Mouse (Mus musculus): ENCODE measurements around the gene Hrh2. TPM values are rescaled to one million over a fixed set of nuclear protein-coding genes. Genes with fewer than 3 reads are reported as not detected.
A peak's percentile ranks its signal among the peaks of the same experiment; 100 is the strongest.

Hrh2 gene
- polyA plus RNA-seq, 1 experiment from 2014 or later = 0.45 TPM

DNA sequence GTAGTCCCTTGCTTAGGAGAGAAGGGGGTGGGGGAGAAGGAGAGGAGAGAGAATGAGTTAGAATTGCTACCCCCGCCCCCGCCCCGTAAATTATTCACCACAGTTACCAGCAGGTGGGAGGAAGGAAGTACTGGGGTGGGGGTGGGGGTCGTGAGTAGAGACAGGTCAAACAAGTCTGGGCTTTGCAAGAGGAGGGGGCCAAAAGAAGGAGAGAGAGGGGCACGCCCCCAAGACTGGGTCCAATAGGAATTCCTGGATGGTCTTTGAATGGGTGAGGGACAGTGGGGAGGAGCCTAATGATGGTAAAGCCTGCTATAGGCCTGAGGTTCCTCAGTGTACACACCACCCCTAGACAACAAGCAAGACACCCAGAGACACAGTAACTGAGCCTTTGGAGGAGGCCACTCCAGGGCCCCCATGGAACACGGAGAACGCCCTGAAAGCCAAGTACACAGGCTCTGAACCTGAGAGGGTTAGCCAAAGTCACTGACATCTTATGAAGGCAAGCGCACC, 66.4 kb downstream of the Hrh2 start:
- Histone ChIP-seq H3K4me3 (no peak overlapping the region), H3K27ac (peak overlapping the region; percentile 31; the same call in 1 of the 2 replicates), H3K9ac (no peak overlapping the region; the same call in 1 of the 2 replicates), H3K4me1 (replicated peaks) (peaks cover 23% of the 10 kb centered on the region), H3K4me2 (no peak overlapping the region), H3K36me3 (no peaks in the 10 kb centered on the region), H3K27me3 (peaks cover 27% of the 10 kb centered on the region), H3K9me3 (no peaks in the 10 kb centered on the region)
- ATAC-seq (ENCODE audit: low FRiP score) = no peak
- WGBS = 39% methylated on average over 8 of the region's 8 CpGs

DNA sequence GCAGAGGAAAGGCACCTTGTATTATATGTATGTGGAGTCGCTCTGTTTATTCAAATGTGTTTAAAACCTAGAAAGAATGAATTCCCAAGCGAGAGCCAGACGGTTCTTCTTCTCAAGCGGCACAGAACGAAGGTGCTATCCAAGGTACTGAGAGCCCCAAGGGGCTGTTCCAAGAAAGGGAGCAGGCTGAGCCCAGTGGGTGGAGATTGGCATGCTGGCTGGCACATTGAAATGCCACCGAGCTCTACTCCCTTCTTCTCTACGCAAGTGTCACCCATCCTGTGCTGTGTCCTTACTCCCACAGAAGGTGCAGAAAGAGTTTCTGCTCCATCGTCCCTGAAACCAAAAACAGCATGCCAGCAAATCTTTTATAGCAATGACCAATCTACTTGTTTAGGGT, 68.4 kb downstream of the Hrh2 start:
- Histone ChIP-seq H3K4me3 (no peak overlapping the region), H3K4me2 (no peak overlapping the region), H3K27ac (no peak overlapping the region), H3K9ac (no peak overlapping the region), H3K36me3 (no peaks in the 10 kb centered on the region), H3K9me3 (no peaks in the 10 kb centered on the region), H3K27me3 (peaks cover 20% of the 10 kb centered on the region), H3K4me1 (replicated peaks) (peaks cover 29% of the 10 kb centered on the region)
- no peak for ATAC-seq (ENCODE audit: low FRiP score)
- WGBS = 31% methylated on average over 8 of the region's 8 CpGs

DNA sequence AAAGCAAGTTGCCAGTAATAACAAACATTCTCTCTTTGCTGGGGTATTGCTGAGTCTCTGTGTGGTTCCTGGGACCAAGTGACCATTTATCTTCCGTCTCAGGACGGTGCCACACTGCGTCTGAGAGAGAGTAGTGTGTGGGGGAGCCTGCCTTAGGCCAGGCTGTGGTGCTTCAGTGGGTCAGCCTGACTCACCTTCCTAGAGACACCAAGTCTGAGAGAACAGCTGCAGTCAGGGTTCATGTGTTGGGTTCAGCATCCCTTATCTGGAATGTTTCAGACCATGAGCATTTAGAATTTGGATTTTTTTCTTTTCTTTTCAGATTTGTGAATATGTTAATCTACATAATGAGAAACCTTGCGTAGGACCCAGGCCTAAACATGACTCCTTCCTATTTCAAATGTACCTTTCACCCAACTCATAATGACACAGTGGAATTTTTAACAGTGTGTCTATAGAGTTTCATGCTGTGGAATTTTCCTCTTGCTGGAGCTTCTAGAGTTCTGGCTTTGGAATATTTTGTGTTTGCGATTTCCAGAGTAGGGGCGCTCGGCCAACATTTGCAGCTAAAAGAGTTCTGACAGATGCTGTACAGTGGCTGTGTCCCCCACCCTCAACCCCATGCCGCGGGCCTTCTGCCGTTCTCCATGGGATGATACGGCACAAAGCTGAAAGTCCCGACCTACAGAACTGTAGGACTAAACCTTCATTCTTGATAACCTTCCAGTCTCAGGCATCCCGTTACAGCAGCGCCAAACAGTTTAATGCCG, 71.0 kb downstream of the Hrh2 start:
- Histone ChIP-seq H3K9ac (no peak overlapping the region), H3K27ac (0 out of 2 replicates have a peak overlapping the region, but pooled peaks have one; percentile 9), H3K36me3 (no peaks in the 10 kb centered on the region), H3K4me1 (replicated peaks) (peaks cover 29% of the 10 kb centered on the region), H3K27me3 (0 out of 2 replicates have a peak, but pooled peaks cover 5% of the 10 kb centered on the region), H3K4me2 (no peak overlapping the region), H3K4me3 (no peak overlapping the region), H3K9me3 (no peaks in the 10 kb centered on the region)
- WGBS = 90% methylated on average over 15 of the region's 15 CpGs
- no peak for ATAC-seq (ENCODE audit: low FRiP score)

DNA sequence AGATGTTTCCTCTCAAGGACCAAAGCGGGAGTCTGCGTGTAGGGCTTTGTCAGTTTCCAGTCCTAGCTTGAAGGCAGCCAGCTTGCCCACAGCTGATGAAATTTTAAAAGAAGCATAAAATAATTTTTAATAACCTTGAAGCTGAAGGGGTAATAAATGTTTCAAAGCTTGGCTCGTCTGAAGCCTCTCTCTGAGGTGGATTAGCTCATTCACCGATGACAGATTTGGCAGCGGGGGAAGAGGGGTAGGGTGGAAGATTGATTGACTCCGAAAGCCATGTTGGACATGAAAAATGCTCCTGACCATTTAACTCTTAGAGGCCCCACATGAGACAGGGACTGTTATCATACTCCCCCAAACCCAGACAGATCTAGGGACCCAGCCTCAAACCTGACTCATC, 71.7 kb downstream of the Hrh2 start:
- H3K27ac ChIP-seq = peak overlapping the region; percentile 40; the same call in 1 of the 2 replicates
- ATAC-seq (ENCODE audit: low FRiP score) = peak; percentile 41; the same call in 1 of the 2 replicates
- H3K4me1 ChIP-seq (replicated peaks) = peaks cover 24% of the 10 kb centered on the region
- WGBS = 69% methylated on average over 6 of the region's 6 CpGs
- H3K9me3 ChIP-seq = no peaks in the 10 kb centered on the region
- H3K4me2 ChIP-seq = no peak overlapping the region
- no peaks in the 10 kb centered on the region for H3K36me3 ChIP-seq
- H3K9ac ChIP-seq = no peak overlapping the region
- H3K27me3 ChIP-seq = 0 out of 2 replicates have a peak, but pooled peaks cover 4% of the 10 kb centered on the region
- no peak overlapping the region for H3K4me3 ChIP-seq

DNA sequence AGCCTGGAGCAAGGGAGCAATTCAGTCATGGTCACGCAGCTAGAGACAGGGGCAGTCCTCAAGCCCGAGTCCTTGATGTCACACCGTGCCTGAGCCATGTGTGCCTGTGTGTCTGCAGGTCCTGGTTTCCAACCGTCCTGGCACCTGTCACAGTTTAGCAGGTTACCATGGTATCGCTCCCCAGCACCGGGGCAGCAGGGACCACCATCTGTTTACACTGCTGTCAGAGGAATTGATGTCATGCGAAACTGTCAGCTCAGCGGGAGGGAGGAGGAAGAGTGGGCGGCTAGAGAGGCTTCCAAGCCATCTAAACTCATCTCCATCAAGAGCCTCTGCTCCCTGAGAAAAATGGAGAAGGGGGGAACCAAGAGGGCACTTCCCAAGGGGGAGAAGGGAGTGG, 74.5 kb downstream of the Hrh2 start:
- ATAC-seq (ENCODE audit: low FRiP score) = peak; percentile 49
- peak overlapping the region; percentile 71 for H3K27ac ChIP-seq

DNA sequence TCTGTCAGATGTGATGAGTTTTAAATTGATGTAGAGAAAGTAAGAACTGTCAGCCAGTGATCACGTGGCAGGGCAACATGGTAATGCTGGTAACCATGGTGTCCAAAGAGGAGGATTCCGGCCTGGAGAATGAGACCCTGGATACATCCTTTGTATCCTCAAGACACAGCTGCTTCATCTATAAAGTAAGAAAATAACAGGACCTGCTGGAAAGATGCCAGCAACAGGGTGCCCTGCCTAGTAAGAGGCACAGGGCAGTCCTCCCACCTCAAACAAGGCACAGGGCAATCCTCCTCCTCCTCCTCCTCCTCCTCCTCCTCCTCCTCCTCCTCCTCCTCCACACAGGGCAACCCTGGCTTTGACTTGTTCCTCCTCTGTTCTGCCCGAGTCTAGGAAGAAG, 77.2 kb downstream of the Hrh2 start:
- Histone ChIP-seq H3K4me3 (no peak overlapping the region), H3K4me2 (no peak overlapping the region), H3K36me3 (no peaks in the 10 kb centered on the region), H3K27ac (no peak overlapping the region), H3K4me1 (replicated peaks) (peaks cover 24% of the 10 kb centered on the region), H3K27me3 (no peaks in the 10 kb centered on the region), H3K9ac (no peak overlapping the region), H3K9me3 (no peaks in the 10 kb centered on the region)
- ATAC-seq (ENCODE audit: low FRiP score) = no peak
- 37% methylated on average over 3 of the region's 3 CpGs for whole genome bisulfite sequencing

More for the DNA sequence above, 74.5 kb downstream of the Hrh2 start:
- no peak overlapping the region for H3K9ac ChIP-seq
- H3K27me3 ChIP-seq = no peaks in the 10 kb centered on the region
- H3K4me2 ChIP-seq = no peak overlapping the region
- no peaks in the 10 kb centered on the region for H3K9me3 ChIP-seq
- WGBS = 11% methylated on average over 9 of the region's 9 CpGs
- H3K4me3 ChIP-seq = no peak overlapping the region
- no peaks in the 10 kb centered on the region for H3K36me3 ChIP-seq
- peaks cover 25% of the 10 kb centered on the region for H3K4me1 ChIP-seq (replicated peaks)

DNA sequence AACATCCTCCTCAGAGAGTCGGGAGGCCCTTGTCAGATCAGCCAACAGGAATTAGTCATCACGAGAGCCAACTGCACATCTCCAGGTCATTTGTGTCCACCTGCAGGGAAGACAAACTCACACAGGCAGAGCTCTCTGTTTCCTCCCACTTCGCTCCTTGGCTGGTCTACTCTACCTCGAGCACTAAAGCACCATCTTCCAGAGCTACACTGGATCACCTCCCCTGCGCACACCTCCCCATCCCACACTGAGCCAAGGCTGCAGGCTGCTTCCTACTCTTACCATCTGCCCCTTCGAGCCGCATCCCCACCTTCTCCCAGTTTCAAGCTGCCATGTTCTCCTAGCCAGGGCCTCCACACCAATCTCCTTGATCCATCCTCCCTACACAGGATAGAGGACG, 77.7 kb downstream of the Hrh2 start:
- Histone ChIP-seq H3K27me3 (no peaks in the 10 kb centered on the region), H3K9ac (no peak overlapping the region), H3K27ac (no peak overlapping the region), H3K36me3 (no peaks in the 10 kb centered on the region), H3K4me1 (replicated peaks) (peaks cover 19% of the 10 kb centered on the region), H3K4me2 (no peak overlapping the region), H3K4me3 (no peak overlapping the region), H3K9me3 (no peaks in the 10 kb centered on the region)
- no peak for ATAC-seq (ENCODE audit: low FRiP score)
- WGBS = 83% methylated on average over 8 of the region's 8 CpGs

DNA sequence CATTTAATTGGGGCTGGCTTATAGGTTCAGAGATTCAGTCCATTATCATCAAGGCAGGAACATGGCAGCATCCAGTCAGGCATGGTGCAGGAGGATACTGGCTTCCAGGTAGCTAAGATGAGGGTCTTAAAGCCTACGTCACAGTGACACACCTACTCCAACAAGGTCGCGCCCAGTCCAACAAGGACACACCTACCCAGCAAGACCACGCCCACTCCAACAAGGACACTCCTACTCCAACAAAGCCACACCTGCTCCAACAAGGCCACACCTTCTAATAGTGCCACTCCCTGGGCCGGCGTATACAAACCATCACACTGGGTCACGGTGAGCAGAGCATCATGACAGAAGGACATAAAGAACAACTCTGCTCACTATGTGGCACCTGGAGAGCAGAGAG, 80.1 kb downstream of the Hrh2 start:
- no peak overlapping the region for H3K9ac ChIP-seq
- no peaks in the 10 kb centered on the region for H3K36me3 ChIP-seq
- H3K4me3 ChIP-seq = no peak overlapping the region
- H3K27me3 ChIP-seq = no peaks in the 10 kb centered on the region
- no peaks in the 10 kb centered on the region for H3K9me3 ChIP-seq
- H3K4me1 ChIP-seq (replicated peaks) = peaks cover 4% of the 10 kb centered on the region
- 89% methylated on average over 7 of the region's 7 CpGs for WGBS
- ATAC-seq (ENCODE audit: low FRiP score) = no peak
- H3K4me2 ChIP-seq = no peak overlapping the region
- no peak overlapping the region for H3K27ac ChIP-seq

DNA sequence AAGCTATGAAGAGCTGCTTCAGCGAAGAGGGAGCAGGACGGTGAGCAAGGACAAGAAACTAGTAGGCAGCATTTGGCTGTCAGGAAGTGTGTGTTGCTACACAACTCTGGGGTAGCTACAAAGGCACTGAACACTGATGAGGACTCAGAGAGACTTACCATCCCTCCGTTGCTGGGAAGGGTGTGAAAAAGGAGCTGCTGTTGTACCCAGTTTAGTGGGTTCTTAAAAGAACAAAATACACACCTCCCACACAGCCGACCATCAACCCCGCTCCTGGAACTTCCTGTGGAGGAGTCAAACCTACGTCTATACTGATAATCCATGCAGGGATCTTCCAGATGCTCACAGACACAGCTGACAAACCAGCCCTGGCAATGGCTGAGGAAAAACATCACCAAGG, 85.5 kb downstream of the Hrh2 start:
- 92% methylated on average over 6 of the region's 6 CpGs for WGBS
- Histone ChIP-seq H3K4me2 (no peak overlapping the region), H3K9ac (no peak overlapping the region), H3K27me3 (0 out of 2 replicates have a peak, but pooled peaks cover 6% of the 10 kb centered on the region), H3K4me3 (no peak overlapping the region), H3K4me1 (replicated peaks) (peaks cover 12% of the 10 kb centered on the region), H3K9me3 (no peaks in the 10 kb centered on the region), H3K36me3 (no peaks in the 10 kb centered on the region), H3K27ac (no peak overlapping the region)
- ATAC-seq (ENCODE audit: low FRiP score) = no peak

DNA sequence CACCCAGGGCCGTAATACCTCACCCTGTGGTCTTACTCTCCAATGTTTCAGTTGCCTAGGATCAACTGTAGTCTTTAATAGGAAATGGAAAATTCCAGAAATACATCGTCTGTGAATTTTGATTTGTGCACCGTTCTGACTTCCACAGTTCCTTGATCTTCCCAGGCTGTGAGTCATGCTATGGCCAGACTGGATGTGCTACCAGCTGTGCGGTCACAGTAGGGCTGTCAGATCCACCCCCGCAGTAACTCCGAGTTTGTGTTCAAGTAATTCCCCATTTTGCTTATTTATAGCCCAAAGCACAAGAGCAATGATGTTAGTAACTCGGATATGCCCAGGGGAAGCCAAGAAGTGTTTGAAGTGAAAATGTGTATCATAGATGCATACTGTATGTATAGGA, 88.4 kb downstream of the Hrh2 start:
- Histone ChIP-seq H3K4me2 (no peak overlapping the region), H3K9ac (no peak overlapping the region), H3K4me3 (no peak overlapping the region), H3K4me1 (replicated peaks) (peaks cover 25% of the 10 kb centered on the region), H3K9me3 (no peaks in the 10 kb centered on the region), H3K27me3 (0 out of 2 replicates have a peak, but pooled peaks cover 6% of the 10 kb centered on the region), H3K36me3 (no peaks in the 10 kb centered on the region), H3K27ac (no peak overlapping the region)
- no peak for ATAC-seq (ENCODE audit: low FRiP score)
- WGBS = 87% methylated on average over 7 of the region's 7 CpGs

DNA sequence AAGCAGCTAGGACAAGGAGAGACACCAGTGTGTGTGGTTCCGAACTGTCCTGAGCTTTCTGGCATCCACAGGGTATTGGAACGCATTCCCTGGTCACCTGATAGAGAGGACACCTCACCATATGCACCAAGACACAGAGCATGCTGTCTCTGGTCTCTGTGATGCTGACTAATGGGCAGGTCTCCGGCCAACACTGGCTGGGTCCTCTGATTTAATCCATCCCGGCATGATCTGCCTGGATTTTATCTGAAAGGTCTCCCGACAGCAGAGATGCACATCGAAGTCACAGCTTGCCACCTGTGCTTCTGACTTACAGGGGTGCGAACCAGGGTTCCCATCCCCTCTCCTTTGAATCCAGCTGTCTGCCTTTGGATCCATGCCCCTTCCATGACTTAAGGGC, 89.2 kb downstream of the Hrh2 start:
- peaks cover 25% of the 10 kb centered on the region for H3K4me1 ChIP-seq (replicated peaks)
- no peak overlapping the region for H3K4me2 ChIP-seq
- no peak for ATAC-seq (ENCODE audit: low FRiP score)
- no peak overlapping the region for H3K27ac ChIP-seq
- 74% methylated on average over 7 of the region's 7 CpGs for WGBS
- H3K4me3 ChIP-seq = no peak overlapping the region
- 0 out of 2 replicates have a peak, but pooled peaks cover 6% of the 10 kb centered on the region for H3K27me3 ChIP-seq
- H3K9me3 ChIP-seq = no peaks in the 10 kb centered on the region
- H3K36me3 ChIP-seq = no peaks in the 10 kb centered on the region
- no peak overlapping the region for H3K9ac ChIP-seq

DNA sequence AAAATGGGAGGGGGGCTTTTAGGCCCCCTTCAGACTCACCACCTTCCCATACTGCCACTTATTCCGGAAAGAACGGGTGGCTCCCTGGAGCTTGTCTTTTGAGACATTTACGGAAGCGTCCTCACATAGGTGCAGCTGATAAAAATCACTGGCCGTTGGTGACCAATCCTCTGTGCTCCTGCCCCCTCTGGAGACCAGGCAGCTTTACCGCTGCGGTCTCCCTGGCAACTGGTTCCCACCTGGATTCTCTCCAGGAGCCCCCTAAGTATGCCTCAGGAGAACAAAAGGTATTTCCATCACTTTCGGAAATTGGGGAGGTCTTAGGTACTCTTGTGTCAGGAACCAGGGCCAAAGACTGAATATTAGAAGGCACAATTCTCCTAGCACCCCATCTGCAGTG, 89.7 kb downstream of the Hrh2 start:
- WGBS = 24% methylated on average over 8 of the region's 8 CpGs
- no peak overlapping the region for H3K4me3 ChIP-seq
- no peak overlapping the region for H3K4me2 ChIP-seq
- H3K9me3 ChIP-seq = no peaks in the 10 kb centered on the region
- H3K27me3 ChIP-seq = 0 out of 2 replicates have a peak, but pooled peaks cover 6% of the 10 kb centered on the region
- ATAC-seq (ENCODE audit: low FRiP score) = no peak
- peaks cover 25% of the 10 kb centered on the region for H3K4me1 ChIP-seq (replicated peaks)
- peak overlapping the region; percentile 69; the same call in 1 of the 2 replicates for H3K27ac ChIP-seq
- H3K36me3 ChIP-seq = no peaks in the 10 kb centered on the region
- H3K9ac ChIP-seq = 0 out of 2 replicates have a peak overlapping the region, but pooled peaks have one; percentile 2

Measured in hindbrain, embryonic 13.5 days (tissue).